Mouse (Mus musculus) brown adipose tissue, adult 24 weeks (tissue): ENCODE results near the gene Tbl3. TPM values are rescaled to one million over a fixed set of nuclear protein-coding genes. Genes with fewer than 3 reads are reported as not detected.
A peak's percentile ranks its signal among the peaks of the same experiment; 100 is the strongest.
"Not testable (repeated sequence)": the region's sequence is repeated elsewhere in the genome, so short reads cannot be mapped to it uniquely, and the experiment has no call there.

Experiments
- H3K27ac ChIP-seq: fragments of 200-500 bp; replicated peaks from 2 replicates; pipeline ENCODE4 v1.5.1; 2012; ENCODE audit warnings: low read depth, mild to moderate bottlenecking, low read length
- H3K4me1 ChIP-seq: fragments of 200-500 bp; 2 replicates; pipeline ENCODE4 v1.6.1; 2012; ENCODE audit warnings: low read length, mixed read lengths; ENCODE audit not compliant: control insufficient read depth, insufficient read depth, insufficient read length
- H3K4me3 ChIP-seq: fragments of 200-500 bp; 2 replicates; pipeline ENCODE4 v1.5.1; 2012; ENCODE audit warnings: low read depth, mild to moderate bottlenecking, low read length, moderate library complexity; ENCODE audit not compliant: insufficient read depth
- polyA plus RNA-seq: library from polyadenylated mRNA; stranded (reverse); fragments of >200 nt; gene quantifications from 2 replicates; pipeline ENCODE4 v1.2.4, GENCODE M21; 2012; ENCODE audit not compliant: missing spikeins, insufficient read depth, insufficient read length

Gene Tbl3
- polyA plus RNA-seq, 1 experiment: 19.9 TPM

DNA sequence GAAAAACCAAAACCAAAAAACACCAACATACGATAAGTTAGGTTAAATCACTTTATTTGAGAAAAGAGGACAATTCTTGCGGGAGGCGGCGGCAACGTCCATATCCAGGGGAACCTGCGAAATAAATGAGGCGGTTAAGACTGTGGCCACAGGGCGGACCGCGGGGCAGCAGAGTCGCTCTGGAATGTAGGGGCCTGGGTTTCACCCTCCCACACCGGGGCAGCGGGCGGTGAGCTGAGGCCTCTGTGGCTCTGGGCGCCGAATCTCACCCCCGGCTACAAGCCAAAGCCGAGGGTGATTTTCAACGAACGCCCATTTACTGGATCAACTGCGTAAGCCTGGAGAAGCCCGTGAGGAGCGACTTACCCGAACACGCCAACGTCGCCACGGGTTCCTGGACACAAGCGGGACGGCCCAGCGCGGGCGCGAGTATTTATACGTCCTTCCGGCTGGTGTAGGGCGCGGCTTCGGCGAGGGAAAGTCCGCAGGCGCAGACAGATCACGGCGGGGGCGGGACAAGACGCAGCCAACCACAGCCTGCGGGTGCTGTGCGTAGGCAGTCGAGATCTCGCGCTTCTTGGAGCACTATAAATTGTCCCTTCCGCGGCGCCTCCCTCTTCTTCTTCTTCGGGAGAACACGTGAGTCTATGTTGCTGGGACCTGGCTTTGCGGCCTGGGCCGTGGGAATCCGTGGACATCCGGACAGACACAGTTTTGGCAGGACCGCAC is 12.2 kb upstream of the Tbl3 start:
- H3K4me3 ChIP-seq: peak overlapping the region; percentile 97
- H3K27ac ChIP-seq: peak overlapping the region; percentile 78
- 0 out of 2 replicates have a peak, but pooled peaks cover 2% of the 10 kb centered on the region for H3K4me1 ChIP-seq

DNA sequence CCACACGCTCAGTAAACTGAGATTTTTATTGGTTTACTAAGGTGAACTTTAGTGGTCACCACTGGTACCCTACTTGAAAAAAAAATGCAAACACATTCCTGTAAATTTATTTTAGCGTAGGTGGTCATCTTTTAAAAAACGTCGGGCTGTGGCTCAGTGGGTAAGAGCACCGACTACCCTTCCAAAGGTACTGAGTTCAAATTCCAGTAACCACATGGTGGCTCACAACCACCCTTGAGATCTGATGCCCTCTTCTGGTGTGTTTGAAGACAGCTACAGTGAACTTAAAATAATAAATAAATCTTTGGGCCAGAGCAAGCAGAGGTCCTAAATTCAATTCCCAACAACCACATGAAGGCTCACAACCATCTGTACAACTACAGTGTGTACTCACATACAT is 11.5 kb upstream of the Tbl3 start:
- not testable (repeated sequence) for H3K27ac ChIP-seq, H3K4me1 ChIP-seq
- peak overlapping the region; percentile 97 for H3K4me3 ChIP-seq

DNA sequence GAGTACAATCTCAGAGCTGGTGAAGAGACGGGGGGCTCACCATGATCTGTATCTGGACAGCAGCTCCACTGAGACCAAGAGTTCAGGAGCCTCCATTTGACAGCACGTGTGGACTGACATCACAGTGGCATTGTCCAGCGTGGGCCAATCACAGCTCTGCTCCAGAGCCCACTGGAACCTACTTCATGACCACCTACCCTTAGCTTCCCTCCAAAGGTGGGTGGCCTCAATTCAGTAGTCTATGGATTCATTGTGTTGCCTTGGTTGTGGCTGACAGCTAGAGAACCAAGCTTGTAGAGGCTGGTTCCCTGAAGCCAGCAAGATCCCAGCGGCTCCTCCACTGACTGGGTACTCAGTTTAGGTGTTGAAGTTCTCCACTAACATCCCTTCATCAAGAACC is 10.5 kb upstream of the Tbl3 start, which contains the start of the genes Rnf151 and Rps2:
Gene Rnf151 (minus strand): TSS at position 121 of the 400 bp plus-strand sequence.
Gene Rps2 (plus strand): TSS at position 174 of the 400 bp plus-strand sequence.
- no peak within 1 kb of the TSS for H3K27ac ChIP-seq
- H3K4me1 ChIP-seq: 0 out of 2 replicates have a peak, but pooled peaks cover 2% of the 10 kb centered on the region
- H3K4me3 ChIP-seq: peak within 1 kb of the TSS; percentile 97

DNA sequence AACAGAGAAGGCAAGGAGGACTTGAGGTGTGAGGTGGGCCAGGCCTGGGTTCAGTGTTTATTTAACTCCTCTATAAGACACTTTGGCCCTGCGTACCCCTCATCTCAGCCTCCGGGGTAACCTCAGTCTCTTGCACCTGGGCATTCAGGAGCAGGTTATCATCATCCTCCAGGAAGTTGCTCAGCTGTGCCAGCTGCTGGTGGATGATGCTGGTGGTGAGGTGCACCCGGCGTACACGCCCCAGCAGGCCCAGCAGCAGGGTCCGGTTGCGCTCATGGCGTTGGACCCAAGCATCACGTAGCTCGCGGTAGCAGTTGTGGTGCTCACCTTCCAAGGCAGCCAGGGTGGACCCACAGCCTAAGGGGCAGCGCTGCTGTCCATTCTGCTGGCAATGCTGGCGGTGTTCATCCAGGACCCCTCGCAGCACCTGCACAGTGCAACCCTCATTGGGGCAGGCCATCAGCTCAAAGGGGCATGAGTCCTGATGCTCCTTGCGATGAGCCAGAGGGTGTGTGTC is 8.8 kb upstream of the Tbl3 start:
- no peak overlapping the region for H3K4me3 ChIP-seq
- H3K4me1 ChIP-seq: 0 out of 2 replicates have a peak, but pooled peaks cover 2% of the 10 kb centered on the region
- H3K27ac ChIP-seq: no peak overlapping the region

DNA sequence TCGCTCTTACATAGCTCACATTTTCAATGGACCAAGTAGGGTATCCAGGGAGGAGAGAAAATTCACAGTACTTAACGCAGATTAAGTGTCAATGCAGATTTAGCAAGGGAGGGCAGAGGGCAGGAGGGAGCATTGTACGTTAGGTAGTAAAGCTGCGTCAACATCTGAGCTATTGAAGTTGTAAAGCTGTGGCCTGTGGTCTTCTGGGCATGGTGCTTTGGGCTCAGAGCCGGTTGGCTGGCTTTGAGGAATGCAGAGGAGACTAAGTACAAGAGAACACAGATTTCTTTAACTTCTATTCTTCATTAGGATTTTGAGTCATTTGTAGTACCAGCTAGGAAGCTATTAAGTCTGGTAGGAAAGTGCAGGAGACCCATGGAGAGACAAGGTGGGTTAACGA is 8.1 kb upstream of the Tbl3 start:
- H3K4me3 ChIP-seq: no peak overlapping the region
- H3K27ac ChIP-seq: no peak overlapping the region
- 0 out of 2 replicates have a peak, but pooled peaks cover 2% of the 10 kb centered on the region for H3K4me1 ChIP-seq

DNA sequence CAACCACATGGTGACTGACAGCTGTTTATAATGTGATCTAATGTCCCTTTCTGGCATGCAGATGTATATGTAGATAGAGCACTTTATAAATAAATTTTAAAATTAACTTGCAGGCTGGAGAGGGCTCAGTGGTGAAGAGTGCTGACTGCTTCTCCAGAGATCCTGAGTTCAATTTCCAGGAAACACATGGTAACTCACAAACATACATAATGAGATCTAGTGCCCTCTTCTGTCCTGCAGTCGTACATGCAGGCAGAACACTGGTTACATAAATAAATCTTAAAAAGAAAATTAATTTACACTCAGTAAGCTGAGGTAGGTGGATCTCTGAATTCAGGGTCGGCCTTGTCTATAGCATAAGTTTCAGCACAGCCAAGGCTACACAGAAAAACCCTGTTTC is 1.2 kb upstream of the Tbl3 start:
- Histone ChIP-seq H3K4me3 (no peak overlapping the region), H3K4me1 (0 out of 2 replicates have a peak, but pooled peaks cover 3% of the 10 kb centered on the region), H3K27ac (no peak overlapping the region)

DNA sequence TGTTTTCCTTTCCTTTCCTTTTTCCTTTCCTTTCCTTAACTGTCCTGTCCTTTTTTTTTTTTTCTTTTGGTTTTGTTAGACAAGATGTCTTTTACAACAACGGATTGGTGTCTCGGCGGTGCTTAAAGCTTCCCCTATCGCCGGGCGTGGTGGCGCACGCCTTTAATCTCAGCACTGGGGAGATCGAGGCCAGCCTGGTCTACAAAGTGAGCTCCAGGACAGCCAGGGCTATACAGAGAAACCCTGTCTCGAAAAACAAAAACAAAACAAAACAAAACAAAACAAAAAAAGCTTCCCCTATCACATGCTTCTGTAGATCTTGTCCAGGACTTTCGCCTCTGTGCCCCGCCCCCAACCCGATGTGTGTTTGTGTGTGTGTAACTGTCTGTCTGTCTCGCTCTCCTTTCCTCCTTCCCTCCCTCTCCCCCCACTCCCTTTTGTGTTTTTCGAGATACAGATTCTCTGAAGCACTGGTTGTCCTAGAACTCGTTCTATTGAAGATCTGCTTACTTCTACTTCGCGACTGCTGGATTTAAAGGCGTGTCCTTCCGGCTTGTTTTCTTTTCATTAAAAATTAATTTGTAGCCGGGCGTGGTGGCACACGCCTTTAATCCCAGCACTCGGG is 453 bp upstream of the Tbl3 start:
- H3K4me3 ChIP-seq: peak overlapping the region; percentile 72

DNA sequence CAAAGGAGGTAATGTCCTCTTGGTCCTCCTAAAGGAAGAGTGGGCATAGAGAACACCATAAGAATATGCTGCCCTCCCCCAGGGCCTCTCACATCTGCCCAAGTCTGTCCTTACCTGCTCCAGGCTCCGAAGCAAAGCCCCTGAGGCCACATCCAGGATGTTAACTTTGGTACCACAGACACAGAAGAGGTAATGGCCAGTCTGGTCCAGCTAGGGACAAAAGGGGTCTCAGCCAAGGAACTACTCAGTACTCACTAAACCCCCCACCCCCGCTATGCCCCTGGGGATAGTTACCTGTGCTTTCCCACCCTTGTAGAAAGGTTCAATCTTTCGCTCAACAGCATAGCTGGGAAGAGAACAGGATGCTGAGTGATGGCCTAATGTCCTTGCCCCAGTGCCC is 1.6 kb downstream of the Tbl3 start:
- 0 out of 2 replicates have a peak, but pooled peaks cover 3% of the 10 kb centered on the region for H3K4me1 ChIP-seq
- no peak overlapping the region for H3K4me3 ChIP-seq
- H3K27ac ChIP-seq: no peak overlapping the region

More for the DNA sequence above, 453 bp upstream of the Tbl3 start:
- Histone ChIP-seq H3K4me1 (0 out of 2 replicates have a peak, but pooled peaks cover 3% of the 10 kb centered on the region), H3K27ac (peak overlapping the region; percentile 63)

DNA sequence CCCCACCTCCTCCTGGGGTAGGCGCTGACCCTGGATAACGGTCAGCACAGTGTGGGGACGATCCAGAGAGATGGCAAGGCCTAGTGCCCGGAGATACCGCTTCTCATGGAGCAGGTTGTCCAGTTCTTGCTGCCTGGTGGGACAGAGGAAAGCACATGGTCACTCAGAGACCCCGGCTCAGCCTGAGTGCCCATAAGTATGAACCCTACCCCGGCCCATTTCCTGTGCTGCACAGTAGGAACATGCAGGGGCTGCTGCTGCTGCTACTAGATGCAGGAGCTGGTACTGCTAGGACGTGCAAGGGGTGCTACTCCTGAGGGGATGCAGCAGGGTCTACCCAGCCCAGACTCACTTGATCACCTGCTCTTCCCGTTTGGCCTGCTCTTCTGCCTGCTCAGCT is 6.2 kb downstream of the Tbl3 start:
- Histone ChIP-seq H3K4me1 (no peaks in the 10 kb centered on the region), H3K4me3 (no peak overlapping the region), H3K27ac (no peak overlapping the region)

DNA sequence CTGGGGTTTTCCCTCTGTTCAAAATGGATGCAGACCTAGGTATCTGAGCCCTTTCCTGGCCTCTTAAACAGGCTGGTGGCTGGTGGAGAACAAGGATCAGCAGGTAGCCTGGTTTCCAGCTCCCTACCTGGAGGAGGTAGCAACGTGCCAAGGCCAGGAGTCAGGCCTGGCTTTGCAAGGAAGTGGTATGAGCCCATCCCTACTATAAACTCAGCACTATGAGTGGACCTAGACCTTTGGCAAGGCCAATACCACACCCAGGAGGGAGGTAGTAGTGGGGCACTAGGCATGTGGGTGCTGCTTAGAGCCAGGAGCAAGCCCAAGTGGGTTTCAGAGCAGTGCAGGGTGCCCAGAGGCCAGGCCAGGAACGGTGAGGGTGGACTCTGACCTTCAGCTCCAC is 8.0 kb downstream of the Tbl3 start:
- Histone ChIP-seq H3K4me3 (no peak overlapping the region), H3K27ac (no peak overlapping the region), H3K4me1 (peaks cover 3% of the 10 kb centered on the region; the same call in 1 of the 2 replicates)

DNA sequence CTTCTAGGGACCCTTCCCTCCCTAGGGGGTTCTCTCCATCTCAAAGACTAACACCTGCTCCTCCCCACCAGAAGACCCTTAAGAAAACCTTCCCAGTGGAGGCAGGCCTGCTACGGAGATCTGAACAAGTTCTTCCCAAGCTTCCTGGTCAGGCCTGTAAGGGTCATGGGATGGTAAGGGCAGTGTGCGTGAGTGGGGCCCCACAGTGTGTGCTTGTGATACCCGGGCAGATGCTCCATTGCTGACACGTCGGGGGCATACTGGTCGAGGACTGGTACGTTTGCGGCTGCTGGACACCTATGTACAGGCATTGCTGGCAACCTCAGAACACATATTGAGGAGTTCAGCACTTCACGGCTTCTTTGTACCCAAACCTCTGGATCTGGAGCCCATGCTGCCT is 8.7 kb downstream of the Tbl3 start:
- no peak overlapping the region for H3K4me3 ChIP-seq

DNA sequence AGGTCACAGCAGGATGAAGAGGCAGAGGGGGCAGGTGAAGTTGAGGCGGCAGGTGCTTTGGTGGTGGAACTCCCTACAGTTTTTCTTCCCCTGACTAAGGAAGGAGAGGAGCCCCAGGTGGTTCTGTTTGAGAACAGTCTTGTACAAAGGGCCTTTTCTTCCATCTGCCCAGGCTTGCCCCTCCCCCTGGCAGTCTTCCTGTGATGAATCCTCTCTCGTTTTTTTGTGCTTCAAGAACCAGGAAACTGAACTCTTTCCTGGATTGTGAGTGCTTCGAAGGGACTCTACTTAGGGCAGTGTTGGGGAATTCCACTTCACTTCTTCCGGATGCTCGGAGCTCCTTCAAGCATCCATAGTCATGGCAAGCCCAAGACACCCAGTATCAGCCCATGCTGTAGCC is 9.5 kb downstream of the Tbl3 start:
- H3K4me1 ChIP-seq: peaks cover 3% of the 10 kb centered on the region; the same call in 1 of the 2 replicates
- H3K27ac ChIP-seq: no peak overlapping the region
- H3K4me3 ChIP-seq: no peak overlapping the region

More for the DNA sequence above, 8.7 kb downstream of the Tbl3 start:
- H3K27ac ChIP-seq: no peak overlapping the region
- peaks cover 3% of the 10 kb centered on the region; the same call in 1 of the 2 replicates for H3K4me1 ChIP-seq

DNA sequence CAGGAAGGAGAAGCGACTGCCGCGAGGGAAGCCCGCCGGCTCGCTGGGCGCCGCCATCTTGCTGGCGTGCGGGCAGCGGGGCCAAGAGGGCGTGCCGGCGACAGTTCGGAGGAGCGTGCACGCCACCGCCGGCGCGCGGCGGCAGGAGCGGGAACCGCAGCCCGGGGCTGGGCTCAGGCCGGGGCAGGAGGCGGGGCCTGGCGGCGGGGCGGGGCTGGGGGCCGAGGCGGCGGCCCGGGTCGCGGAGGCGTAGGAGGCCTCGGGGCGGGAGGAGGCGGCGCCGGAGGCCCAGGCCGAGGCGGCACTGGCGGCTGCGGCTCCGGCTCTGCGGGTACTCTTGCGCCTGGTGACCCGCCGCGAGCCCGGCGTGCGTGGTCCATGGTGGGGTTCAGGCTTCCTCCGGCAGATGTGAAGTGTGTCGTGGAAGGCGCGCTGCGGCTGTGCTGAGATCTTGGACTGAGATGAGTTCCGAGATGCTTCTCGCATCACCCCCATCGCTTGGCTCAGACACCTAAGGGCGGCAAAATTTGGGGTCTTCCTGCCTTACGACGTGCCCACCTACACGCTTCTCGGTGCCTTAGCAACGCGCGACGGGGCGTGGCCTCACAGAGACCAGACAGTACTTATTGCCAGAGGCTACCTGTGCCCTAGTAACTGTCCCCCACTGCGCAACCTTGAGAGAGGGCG is 11.3 kb downstream of the Tbl3 start, which contains the start of the genes Gfer and Noxo1:
Gene Gfer (minus strand): TSS at position 146 of the 687 bp plus-strand sequence.
Gene Noxo1 (plus strand): TSS at position 224 of the 687 bp plus-strand sequence.
- Histone ChIP-seq H3K27ac (peak within 1 kb of the TSS; percentile 43), H3K4me3 (peak within 1 kb of the TSS; percentile 92), H3K4me1 (peaks cover 3% of the 10 kb centered on the region; the same call in 1 of the 2 replicates)

DNA sequence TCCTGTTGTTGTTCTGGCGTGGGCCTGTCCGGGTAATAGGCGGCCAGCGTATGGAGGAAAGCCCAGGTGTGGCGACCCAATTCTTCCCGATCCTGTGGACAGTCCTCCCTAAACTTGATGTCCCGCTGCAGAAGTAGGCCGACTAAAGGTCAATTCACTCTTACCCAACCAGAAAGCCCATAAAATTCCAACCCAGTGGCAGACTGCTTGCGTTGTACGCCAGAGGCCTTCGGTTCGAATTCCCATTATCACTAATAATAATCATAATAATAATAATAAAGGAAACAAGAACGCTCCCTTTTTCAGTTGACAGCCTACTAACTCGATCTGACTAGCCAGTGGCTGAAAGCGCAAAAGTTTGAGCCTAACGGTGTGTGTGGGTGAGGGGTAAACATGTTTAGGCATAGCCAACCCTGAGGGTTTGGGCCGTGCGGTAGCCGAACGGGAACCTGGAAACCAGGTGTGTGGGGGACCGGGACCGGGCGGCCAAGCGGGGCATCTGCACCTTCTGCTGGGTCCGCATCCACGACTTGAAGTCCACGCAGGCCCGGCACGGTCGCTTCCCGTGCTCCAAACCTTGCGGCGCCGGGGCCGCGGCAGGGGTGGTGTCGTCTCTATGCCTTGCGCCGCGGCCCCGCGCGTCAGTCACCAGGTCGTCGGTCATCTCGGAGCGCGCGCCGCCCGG is 12.0 kb downstream of the Tbl3 start:
- Histone ChIP-seq H3K4me1 (peaks cover 3% of the 10 kb centered on the region; the same call in 1 of the 2 replicates), H3K4me3 (peak overlapping the region; percentile 92), H3K27ac (peak overlapping the region; percentile 43)
